36 mouse cellular contexts compared by ENCODE assay signal in the genomic region with DNA sequence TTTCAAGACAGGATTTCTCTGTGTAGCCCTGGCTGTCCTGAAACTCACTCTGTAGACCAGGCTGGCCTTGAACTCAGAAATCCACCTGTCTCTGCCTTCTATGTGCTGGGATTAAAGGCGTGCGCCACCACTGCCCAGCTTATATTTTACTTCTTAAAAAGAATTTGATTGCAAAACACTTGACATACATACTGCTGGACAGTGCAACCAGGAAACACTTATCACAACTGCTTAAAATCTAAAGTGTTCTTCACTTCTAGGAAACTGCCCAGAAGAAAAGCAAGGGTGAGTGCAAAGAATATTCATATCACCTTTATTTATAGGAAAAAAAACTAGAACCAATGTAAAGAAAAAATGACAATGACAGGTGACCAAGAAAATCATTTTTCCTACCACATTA.
"Had no signal": no experiment of that assay in that cellular context is flagged by ENCODE, and none has a peak within 500 bp of the region (broad histone marks: within the 10 kb centered on the region; RNA-seq: fewer than 3 reads in every experiment).

No protein-coding gene starts in this region.

- H3K4me2 ChIP-seq: heart, embryonic 11.5 days; heart, embryonic 12.5 days; heart, embryonic 13.5 days; heart, embryonic 15.5 days; hindbrain, embryonic 12.5 days; hindbrain, embryonic 13.5 days; hindbrain, embryonic 14.5 days; hindbrain, embryonic 15.5 days; intestine, embryonic 15.5 days; kidney, embryonic 15.5 days had no signal

- H3K9ac ChIP-seq: heart, embryonic 12.5 days; heart, embryonic 13.5 days; heart, embryonic 15.5 days; hindbrain, embryonic 12.5 days; hindbrain, embryonic 13.5 days; hindbrain, embryonic 14.5 days; hindbrain, embryonic 15.5 days; intestine, embryonic 15.5 days; kidney, embryonic 15.5 days had no signal

- H3K4me3 ChIP-seq: heart, adult 2 months; heart, embryonic 10.5 days; heart, embryonic 12.5 days; heart, embryonic 13.5 days; heart, embryonic 15.5 days; hindbrain, embryonic 10.5 days; hindbrain, embryonic 12.5 days; hindbrain, embryonic 13.5 days; hindbrain, embryonic 15.5 days; intestine, embryonic 15.5 days; kidney, embryonic 15.5 days; layer of hippocampus, adult 2 months had no signal

- H3K9me3 ChIP-seq: heart, embryonic 10.5 days; heart, embryonic 12.5 days; heart, embryonic 13.5 days; heart, embryonic 15.5 days; hindbrain, embryonic 12.5 days; hindbrain, embryonic 13.5 days; hindbrain, embryonic 15.5 days; intestine, embryonic 15.5 days; kidney, embryonic 15.5 days had no signal

- H3K4me1 ChIP-seq: hindbrain, embryonic 10.5 days; hindbrain, embryonic 12.5 days; hindbrain, embryonic 13.5 days; hindbrain, embryonic 15.5 days; intestine, embryonic 15.5 days; kidney, embryonic 15.5 days had no signal

- DNase-seq: heart, adult 18-20 months; heart, adult 2 months; heart, postnatal 10 days; heart, postnatal 14 days; heart, postnatal 36 days; heart, postnatal 4 days; kidney, adult 11 months; kidney, adult 18-20 months; kidney, adult 2 months; kidney, adult 8-10 months; kidney, adult 9 months; kidney, postnatal 10 days; kidney, postnatal 14 days; kidney, postnatal 25 days; kidney, postnatal 36 days; kidney, postnatal 4 days; layer of hippocampus, adult 9-11 months had no signal

- H3K27me3 ChIP-seq: heart, embryonic 12.5 days; heart, embryonic 13.5 days; heart, embryonic 15.5 days; hindbrain, embryonic 12.5 days; hindbrain, embryonic 13.5 days; hindbrain, embryonic 15.5 days; intestine, embryonic 15.5 days; kidney, embryonic 15.5 days had no signal

- ATAC-seq: hindbrain, embryonic 16.5 days; hindbrain, postnatal 0 days; inflammation-experienced regulatory T-cells, adult 6 months; intestine, embryonic 15.5 days; intestine, embryonic 16.5 days; intestine, postnatal 0 days had no signal

- H3K27ac ChIP-seq: heart, adult 2 months; heart, embryonic 10.5 days; hindbrain, embryonic 10.5 days; hindbrain, embryonic 12.5 days; hindbrain, embryonic 13.5 days; hindbrain, embryonic 14.5 days; hindbrain, embryonic 15.5 days; hindbrain, postnatal 0 days; intestine, embryonic 15.5 days; kidney, embryonic 15.5 days; kidney, postnatal 0 days had no signal

- H3K36me3 ChIP-seq: hindbrain, embryonic 12.5 days; hindbrain, embryonic 13.5 days; hindbrain, embryonic 15.5 days; intestine, embryonic 15.5 days had no signal
